Mouse (Mus musculus) limb, embryonic 11.5 days (tissue): ENCODE measurements around the gene Chpf2. TPM values are rescaled to one million over a fixed set of nuclear protein-coding genes. Genes with fewer than 3 reads are reported as not detected.

Source experiments
- ATAC-seq: fragments of 200-750 bp; cut with Nextera tagmentation; 2 replicates; pipeline ENCODE4 v1.8.0; 2017; ENCODE audit warnings: low read depth; ENCODE audit not compliant: insufficient number of reproducible peaks, low FRiP score, low TSS enrichment
- DNase-seq: peaks from one replicate; pipeline ENCODE4 v3.0.0-alpha.2; 2015; ENCODE audit warnings: low spot score
- H3K27ac ChIP-seq: fragments of 300-500 bp; sonication (generic); replicated peaks from 2 replicates; pipeline ENCODE4 v1.5.1; 2014; ENCODE audit warnings: low read depth, mild to moderate bottlenecking, low read length
- H3K27me3 ChIP-seq: fragments of 300-500 bp; sonication (generic); 2 replicates; pipeline ENCODE4 v1.6.1; 2014; ENCODE audit warnings: mild to moderate bottlenecking, low read length, mixed read lengths; ENCODE audit not compliant: control insufficient read depth, insufficient read depth
- H3K36me3 ChIP-seq: fragments of 300-500 bp; sonication (generic); 2 replicates; pipeline ENCODE4 v1.6.1; 2014; ENCODE audit warnings: mild to moderate bottlenecking, low read length, moderate library complexity, mixed read lengths; ENCODE audit not compliant: control insufficient read depth, insufficient read depth
- H3K4me1 ChIP-seq: fragments of 300-500 bp; sonication (generic); 2 replicates; pipeline ENCODE4 v1.6.1; 2014; ENCODE audit warnings: low read length, mixed read lengths; ENCODE audit not compliant: control insufficient read depth, insufficient read depth
- H3K4me2 ChIP-seq: fragments of 300-500 bp; sonication (generic); 2 replicates; pipeline ENCODE4 v1.6.1; 2014; ENCODE audit warnings: low read depth, mild to moderate bottlenecking, moderate library complexity; ENCODE audit not compliant: severe bottlenecking
- H3K4me3 ChIP-seq: fragments of 300-500 bp; sonication (generic); 2 replicates; pipeline ENCODE4 v1.5.1; 2014; ENCODE audit warnings: low read depth, low read length
- H3K9ac ChIP-seq: fragments of 300-500 bp; sonication (generic); 2 replicates; pipeline ENCODE4 v1.6.1; 2014; ENCODE audit warnings: mild to moderate bottlenecking, low read length
- H3K9me3 ChIP-seq: fragments of 300-500 bp; sonication (generic); 2 replicates; pipeline ENCODE4 v1.6.1; 2016; ENCODE audit warnings: low read length; ENCODE audit not compliant: control insufficient read depth
- WGBS: fragments of 180-500 bp; shearing (Covaris S2); extraction: QIAGEN DNeasy Blood & Tissue Kit; methylation state at CpG from one replicate; pipeline ENCODE4 v1.1.7; 2014; 5-methylcytosine and 5-hydroxymethylcytosine counted together
- polyA plus RNA-seq: library from polyadenylated mRNA; unstranded; fragments of >200 nt; fragmentation: Nextera tagmentation; extraction: Ambion mirVana; gene quantifications from 2 replicates; pipeline ENCODE4 v1.2.1, GENCODE M21; 2014

Chpf2 gene
- 8.1 and 9.0 TPM in 2 replicates for polyA plus RNA-seq

DNA sequence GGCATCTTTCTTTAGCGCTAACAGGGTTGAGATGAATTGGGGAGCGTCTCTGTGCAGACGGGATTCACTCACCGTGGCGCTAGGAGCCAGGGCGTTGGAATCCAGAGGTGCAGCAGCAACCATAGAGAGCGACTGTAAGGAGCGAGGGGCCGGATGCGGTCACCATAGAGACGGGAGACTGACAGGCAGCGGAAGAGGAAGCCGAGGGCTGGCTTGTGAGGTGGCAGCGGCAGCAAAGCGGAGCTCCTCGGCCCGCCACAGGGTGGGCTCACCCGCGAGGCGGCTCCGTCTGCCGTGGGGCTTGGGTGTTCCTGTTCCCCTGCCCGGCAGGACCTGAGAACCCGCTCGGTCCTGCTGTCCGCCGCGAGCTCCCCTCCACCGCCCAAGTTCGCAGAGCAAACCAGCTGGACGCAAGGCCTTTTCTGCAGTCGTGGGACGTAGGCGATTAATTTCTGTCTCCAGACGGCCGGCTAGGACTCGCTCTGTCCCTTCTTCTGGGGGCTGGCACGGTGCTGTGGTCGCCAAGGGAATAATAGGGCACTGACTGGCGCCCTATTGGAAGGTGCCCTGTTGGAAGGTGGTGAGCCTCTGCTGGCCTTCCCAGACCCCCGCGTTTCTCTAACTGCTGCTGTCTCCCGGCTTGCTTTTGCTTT is at the start of gene Chpf2:
TSS of gene Chpf2 (plus strand) at position 195 of the 653 bp plus-strand sequence.
- DNase-seq (peak; percentile 88), ATAC-seq (peak; percentile 83)
- Histone ChIP-seq H3K4me2 (peak within 1 kb of the TSS; percentile 85), H3K4me1 (peaks cover 14% of the 10 kb centered on the region), H3K27me3 (no peaks in the 10 kb centered on the region), H3K9me3 (no peaks in the 10 kb centered on the region), H3K36me3 (peaks cover 2% of the 10 kb centered on the region; the same call in 1 of the 2 replicates), H3K27ac (no peak within 1 kb of the TSS; the same call in 1 of the 2 replicates), H3K9ac (peak within 1 kb of the TSS; percentile 76), H3K4me3 (peak within 1 kb of the TSS; percentile 92)
- WGBS: under 1% methylated on average over 43 of the region's 43 CpGs

DNA sequence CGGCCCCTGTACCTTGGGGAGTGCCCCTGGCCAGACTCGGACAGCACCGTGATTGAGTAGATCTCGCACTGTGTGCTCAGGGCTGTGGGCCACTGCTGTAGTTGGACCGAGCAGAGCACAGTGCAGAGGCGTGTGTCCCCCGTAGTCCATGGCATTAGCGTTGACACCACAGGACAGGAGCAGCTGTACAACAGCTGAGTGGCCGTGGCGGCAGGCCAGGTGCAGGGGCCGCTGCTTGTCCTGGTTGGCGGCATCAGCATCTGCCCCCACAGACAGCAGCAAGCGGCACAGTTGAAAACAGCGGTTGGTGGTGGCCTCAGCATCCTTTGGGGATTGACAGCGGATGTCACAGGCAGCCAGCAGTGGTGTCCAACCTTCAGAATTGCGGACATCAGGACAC is 48.9 kb upstream of the Chpf2 start:
- H3K9ac ChIP-seq: no peak overlapping the region
- no peak for DNase-seq
- H3K4me2 ChIP-seq: no peak overlapping the region
- WGBS: 61% methylated on average over 16 of the region's 16 CpGs
- ATAC-seq: no peak
- H3K4me1 ChIP-seq: peaks cover 14% of the 10 kb centered on the region; the same call in 1 of the 2 replicates
- H3K27ac ChIP-seq: no peak overlapping the region
- H3K27me3 ChIP-seq: peaks cover 2% of the 10 kb centered on the region; the same call in 1 of the 2 replicates
- no peaks in the 10 kb centered on the region for H3K9me3 ChIP-seq
- no peaks in the 10 kb centered on the region for H3K36me3 ChIP-seq
- no peak overlapping the region for H3K4me3 ChIP-seq

- WGBS: 79% methylated on average over 22 of the region's 22 CpGs
- Histone ChIP-seq H3K4me3 (no peak overlapping the region), H3K4me2 (no peak overlapping the region), H3K9ac (no peak overlapping the region), H3K9me3 (no peaks in the 10 kb centered on the region), H3K36me3 (no peaks in the 10 kb centered on the region), H3K27me3 (peaks cover 2% of the 10 kb centered on the region; the same call in 1 of the 2 replicates), H3K27ac (no peak overlapping the region), H3K4me1 (peaks cover 12% of the 10 kb centered on the region; the same call in 1 of the 2 replicates)
- ATAC-seq (no peak), DNase-seq (no peak)
Observed at GRCm38 (mm10) chr5:24539571-24540296, 46.8 kb upstream of the Chpf2 start.

GRCm38 (mm10) chr5:24540387-24541143 is 46.0 kb upstream of the Chpf2 start, which contains the start of gene Asb10:
TSS of gene Asb10 (minus strand) at chr5:24540978.
- no peaks in the 10 kb centered on the region for H3K9me3 ChIP-seq
- H3K36me3 ChIP-seq: no peaks in the 10 kb centered on the region
- H3K9ac ChIP-seq: no peak within 1 kb of the TSS
- DNase-seq: peak; percentile 39
- ATAC-seq: peak; percentile 28; the same call in 1 of the 2 replicates
- WGBS: 33% methylated on average over 14 of the region's 14 CpGs
- H3K27me3 ChIP-seq: peaks cover 2% of the 10 kb centered on the region; the same call in 1 of the 2 replicates
- no peak within 1 kb of the TSS for H3K27ac ChIP-seq
- peaks cover 12% of the 10 kb centered on the region; the same call in 1 of the 2 replicates for H3K4me1 ChIP-seq
- H3K4me3 ChIP-seq: no peak within 1 kb of the TSS
- peak within 1 kb of the TSS; percentile 26; the same call in 1 of the 2 replicates for H3K4me2 ChIP-seq

- Histone ChIP-seq H3K4me3 (no peak overlapping the region), H3K9me3 (no peaks in the 10 kb centered on the region), H3K27ac (no peak overlapping the region), H3K36me3 (no peaks in the 10 kb centered on the region), H3K9ac (no peak overlapping the region), H3K4me1 (peaks cover 12% of the 10 kb centered on the region; the same call in 1 of the 2 replicates), H3K4me2 (peak overlapping the region; percentile 26; the same call in 1 of the 2 replicates), H3K27me3 (peaks cover 2% of the 10 kb centered on the region; the same call in 1 of the 2 replicates)
- ATAC-seq (0 out of 2 replicates have a peak, but pooled peaks have one; percentile 24), DNase-seq (no peak)
- WGBS: 21% methylated on average over 6 of the region's 6 CpGs
Observed at GRCm38 (mm10) chr5:24541144-24541569, 45.4 kb upstream of the Chpf2 start.

- H3K27ac ChIP-seq: no peak overlapping the region
- peaks cover 10% of the 10 kb centered on the region; the same call in 1 of the 2 replicates for H3K4me1 ChIP-seq
- DNase-seq (no peak), ATAC-seq (no peak)
- H3K4me3 ChIP-seq: no peak overlapping the region
- H3K9ac ChIP-seq: no peak overlapping the region
- 78% methylated on average over 7 of the region's 7 CpGs for WGBS
- no peaks in the 10 kb centered on the region for H3K36me3 ChIP-seq
- no peak overlapping the region for H3K4me2 ChIP-seq
- H3K9me3 ChIP-seq: no peaks in the 10 kb centered on the region
- H3K27me3 ChIP-seq: no peaks in the 10 kb centered on the region
Observed at GRCm38 (mm10) chr5:24542643-24543042, 43.9 kb upstream of the Chpf2 start.

DNA sequence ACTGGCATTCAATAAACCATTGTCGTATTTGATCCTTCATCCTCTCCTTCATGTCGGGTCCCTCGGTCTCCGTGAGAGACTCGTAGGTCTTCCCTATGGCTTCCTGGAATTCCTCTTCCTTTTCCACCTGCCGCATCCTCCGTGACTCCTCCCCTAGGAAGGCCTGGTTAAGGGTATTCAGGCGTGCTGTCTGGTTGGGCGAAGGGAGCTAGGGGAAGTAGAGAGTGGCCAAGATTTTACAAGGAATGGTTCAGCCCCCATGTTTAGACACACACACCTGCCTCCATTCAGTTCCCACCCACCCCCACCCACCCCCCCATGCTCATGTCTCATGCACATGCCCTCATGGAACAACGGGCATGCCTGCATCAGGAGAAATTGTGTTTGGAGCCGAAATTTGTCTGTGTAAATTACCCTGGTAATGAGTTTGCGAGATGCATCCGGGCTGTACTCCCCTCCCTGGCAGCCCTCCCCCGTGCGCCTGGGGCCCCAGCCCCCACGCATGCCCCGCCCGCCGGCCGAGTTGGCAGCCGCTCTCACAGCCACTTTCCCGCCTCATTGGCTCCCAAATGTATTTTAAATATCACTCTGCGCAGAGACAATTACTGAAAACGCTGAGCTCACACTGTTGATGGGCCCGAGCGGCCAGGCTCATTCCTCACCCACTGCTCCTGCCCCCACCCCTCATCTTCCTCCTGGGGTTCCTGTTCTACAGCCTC is 35.8 kb upstream of the Chpf2 start:
- 30% methylated on average over 26 of the region's 26 CpGs for WGBS
- Histone ChIP-seq H3K4me3 (no peak overlapping the region), H3K27me3 (peaks cover 3% of the 10 kb centered on the region), H3K27ac (no peak overlapping the region), H3K4me2 (peak overlapping the region; percentile 25; the same call in 1 of the 2 replicates), H3K9ac (no peak overlapping the region), H3K9me3 (no peaks in the 10 kb centered on the region), H3K36me3 (no peaks in the 10 kb centered on the region), H3K4me1 (peaks cover 10% of the 10 kb centered on the region)
- DNase-seq (peak; percentile 50), ATAC-seq (no peak)
